Comparison of ENCODE assay signal across 14 mouse cellular contexts in genomic region chr9:61269151-61269870, GRCm38 (mm10).
"Had no signal": no experiment of that assay in that cellular context is flagged by ENCODE, and none has a peak within 500 bp of the region (broad histone marks: within the 10 kb centered on the region; RNA-seq: fewer than 3 reads in every experiment).

No protein-coding gene starts in this region.

- ATAC-seq: liver, postnatal 0 days; midbrain, embryonic 15.5 days had no signal

- H3K4me3 ChIP-seq: liver, embryonic 13.5 days; lung, embryonic 15.5 days; megakaryocyte, embryonic 14.5 days; midbrain, embryonic 15.5 days; neural tube, embryonic 13.5 days had no signal

- H3K27ac ChIP-seq: kidney, postnatal 0 days; liver, embryonic 13.5 days; lung, embryonic 15.5 days; macrophage; midbrain, embryonic 15.5 days; neural tube, embryonic 13.5 days had no signal

- DNase-seq: kidney, adult 11 months; kidney, adult 9 months; kidney, postnatal 36 days; liver, embryonic 13.5 days; liver, postnatal 0 days; lung, postnatal 14 days; retina, postnatal 1 day; thymus, postnatal 36 days had no signal
